Mouse (Mus musculus): ENCODE data around the gene Twf1. TPM values are rescaled to one million over a fixed set of nuclear protein-coding genes. Genes with fewer than 3 reads are reported as not detected.
A peak's percentile ranks its signal among the peaks of the same experiment; 100 is the strongest.

The Twf1 gene
- total and polyA plus RNA-seq, 3 experiments = 6.6 to 45.6 (median 28.9) TPM

- TF ChIP-seq GATA2 (IDR thresholded peaks at IDR 0.05; ENCODE audit: borderline replicate concordance, low read depth, low read length) (no peak), POLR2AphosphoS5 (IDR thresholded peaks at IDR 0.05; ENCODE audit: insufficient replicate concordance, low read depth, low read length) (no peak), TAL1 (conservative IDR thresholded peaks at IDR 0.05; ENCODE audit: low read depth, low read length) (no peak), GATA1 (IDR thresholded peaks at IDR 0.05; ENCODE audit: borderline replicate concordance, low read length) (no peak), CTCF (IDR thresholded peaks at IDR 0.05; ENCODE audit: low read depth, low read length) (no peak)
- Histone ChIP-seq H3K4me1 (ENCODE audit: insufficient read depth, low read depth, low read length) (no peaks in the 10 kb centered on the region), H3K27me3 (ENCODE audit: insufficient read depth, low read length) (no peaks in the 10 kb centered on the region), H3K9me3 (replicated peaks) (peaks cover 2% of the 10 kb centered on the region; the same call in 1 of the 2 replicates), H3K4me3 (ENCODE audit: low read depth, low read length) (no peak overlapping the region), H3K36me3 (replicated peaks) (peaks cover 45% of the 10 kb centered on the region)
- ATAC-seq (ENCODE audit: extremely low read depth, insufficient number of reproducible peaks, low FRiP score, poor library complexity, severe bottlenecking) = 0 out of 2 replicates have a peak, but pooled peaks have one; percentile 28
- DNase-seq (ENCODE audit: low spot score) = no peak
Measured at GRCm38 (mm10) chr15:94565854-94566253, 23.8 kb downstream of the Twf1 start.

DNA sequence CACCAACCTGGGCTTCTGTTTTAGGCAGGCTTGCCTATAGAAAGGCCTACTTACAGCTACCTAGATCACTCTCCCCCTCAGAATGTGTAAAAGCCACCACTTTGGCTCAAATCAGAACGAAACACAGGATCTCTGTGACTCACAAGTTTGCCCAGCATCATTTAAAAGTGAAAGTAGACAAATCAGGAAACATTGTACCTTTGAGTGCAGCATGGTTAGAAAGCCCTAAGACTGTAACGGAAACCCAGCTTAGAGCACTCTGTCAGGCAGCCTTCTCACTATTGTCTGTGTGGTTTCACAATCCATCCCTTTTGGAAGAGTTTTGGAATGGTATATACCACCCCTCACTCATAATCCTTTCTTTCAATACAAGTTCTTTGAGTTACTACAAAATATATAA, 24.8 kb downstream of the Twf1 start:
- no peak for DNase-seq (ENCODE audit: low spot score)
- Histone ChIP-seq H3K36me3 (replicated peaks) (peaks cover 53% of the 10 kb centered on the region), H3K4me3 (ENCODE audit: low read depth, low read length) (no peak overlapping the region), H3K9me3 (replicated peaks) (peaks cover 2% of the 10 kb centered on the region; the same call in 1 of the 2 replicates), H3K4me1 (ENCODE audit: insufficient read depth, low read depth, low read length) (no peaks in the 10 kb centered on the region), H3K27me3 (ENCODE audit: insufficient read depth, low read length) (no peaks in the 10 kb centered on the region)
- no peak for TF ChIP-seq GATA2 (IDR thresholded peaks at IDR 0.05; ENCODE audit: borderline replicate concordance, low read depth, low read length)
- TF ChIP-seq GATA1 (IDR thresholded peaks at IDR 0.05; ENCODE audit: borderline replicate concordance, low read length) = no peak
- no peak for TF ChIP-seq POLR2AphosphoS5 (IDR thresholded peaks at IDR 0.05; ENCODE audit: insufficient replicate concordance, low read depth, low read length)
- TF ChIP-seq TAL1 (conservative IDR thresholded peaks at IDR 0.05; ENCODE audit: low read depth, low read length) = no peak
- no peak for TF ChIP-seq CTCF (IDR thresholded peaks at IDR 0.05; ENCODE audit: low read depth, low read length)
- ATAC-seq (ENCODE audit: extremely low read depth, insufficient number of reproducible peaks, low FRiP score, poor library complexity, severe bottlenecking) = no peak

DNA sequence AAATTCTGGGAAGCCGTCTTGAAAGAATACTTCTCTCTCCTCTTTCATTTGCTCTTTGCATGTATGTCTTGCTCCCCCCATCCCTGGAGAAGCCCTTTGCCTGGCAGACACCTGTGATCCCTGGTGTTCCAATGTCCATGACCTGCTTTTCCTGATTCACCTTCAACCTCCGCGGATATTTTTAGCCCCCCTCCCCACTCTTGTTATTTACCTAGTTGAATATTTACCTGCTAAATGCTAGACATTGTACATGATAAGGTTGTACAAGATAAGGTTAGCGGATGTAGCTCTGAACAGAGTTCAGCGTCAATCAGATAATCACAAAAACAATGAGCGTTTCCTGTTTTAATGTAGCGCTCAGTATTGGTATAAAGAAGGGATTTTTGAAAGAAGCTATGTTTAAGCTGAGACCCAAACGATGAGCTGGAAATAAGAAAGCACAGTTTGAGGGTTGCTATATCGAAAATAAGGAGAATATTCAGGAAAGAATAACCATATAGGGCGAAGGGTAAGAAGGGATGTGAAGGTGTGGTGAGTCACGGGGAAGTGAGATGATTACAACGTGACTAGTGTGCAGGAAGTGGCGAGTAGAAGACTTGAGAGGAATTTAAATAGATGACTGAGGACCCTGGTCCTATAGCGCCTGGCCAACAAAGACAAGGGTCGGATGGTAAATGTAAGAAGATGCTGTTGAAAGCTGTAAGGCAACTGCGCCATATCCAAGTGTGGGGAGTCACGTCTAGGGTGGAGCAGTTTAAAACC, 30.6 kb downstream of the Twf1 start:
- Histone ChIP-seq H3K27me3 (ENCODE audit: insufficient read depth, low read length) (no peaks in the 10 kb centered on the region), H3K4me1 (ENCODE audit: insufficient read depth, low read depth, low read length) (no peaks in the 10 kb centered on the region), H3K36me3 (replicated peaks) (peaks cover 67% of the 10 kb centered on the region), H3K4me3 (ENCODE audit: low read depth, low read length) (no peak overlapping the region), H3K9me3 (replicated peaks) (no peaks in the 10 kb centered on the region)
- no peak for DNase-seq (ENCODE audit: low spot score)
- no peak for ATAC-seq (ENCODE audit: extremely low read depth, insufficient number of reproducible peaks, low FRiP score, poor library complexity, severe bottlenecking)
- TF ChIP-seq GATA1 (IDR thresholded peaks at IDR 0.05; ENCODE audit: borderline replicate concordance, low read length) (no peak), POLR2AphosphoS5 (IDR thresholded peaks at IDR 0.05; ENCODE audit: insufficient replicate concordance, low read depth, low read length) (no peak), CTCF (IDR thresholded peaks at IDR 0.05; ENCODE audit: low read depth, low read length) (no peak)

DNA sequence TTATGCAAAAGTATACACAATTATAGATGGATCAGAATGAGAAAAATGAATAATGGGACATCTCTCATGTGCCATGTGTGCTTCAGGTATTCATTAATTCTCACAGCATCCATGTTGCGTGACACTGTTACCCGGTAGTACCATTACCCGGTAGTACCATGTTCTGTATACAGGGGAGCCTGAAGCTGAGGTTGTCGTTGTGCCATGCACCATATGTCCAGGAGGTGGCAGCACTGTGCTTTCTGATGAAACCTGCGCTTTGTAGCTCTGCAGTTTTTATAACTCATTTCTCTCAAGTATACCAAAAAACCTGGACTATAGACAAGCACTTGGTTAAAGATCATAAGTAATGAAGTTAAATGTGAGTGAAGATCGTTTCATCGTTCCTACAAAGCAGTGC, 32.2 kb downstream of the Twf1 start:
- TF ChIP-seq POLR2AphosphoS5 (IDR thresholded peaks at IDR 0.05; ENCODE audit: insufficient replicate concordance, low read depth, low read length) = no peak
- TF ChIP-seq GATA2 (IDR thresholded peaks at IDR 0.05; ENCODE audit: borderline replicate concordance, low read depth, low read length) = no peak
- no peak for TF ChIP-seq GATA1 (IDR thresholded peaks at IDR 0.05; ENCODE audit: borderline replicate concordance, low read length)
- no peak for TF ChIP-seq TAL1 (conservative IDR thresholded peaks at IDR 0.05; ENCODE audit: low read depth, low read length)
- peak; percentile 95 for TF ChIP-seq CTCF (IDR thresholded peaks at IDR 0.05; ENCODE audit: low read depth, low read length)

GRCm38 (mm10) chr15:94553536-94553935, 36.2 kb downstream of the Twf1 start:
- 0 out of 2 replicates have a peak, but pooled peaks cover 2% of the 10 kb centered on the region for H3K9me3 ChIP-seq (replicated peaks)
- H3K4me3 ChIP-seq (ENCODE audit: low read depth, low read length) = no peak overlapping the region
- no peaks in the 10 kb centered on the region for H3K27me3 ChIP-seq (ENCODE audit: insufficient read depth, low read length)
- TF ChIP-seq CTCF (IDR thresholded peaks at IDR 0.05; ENCODE audit: low read depth, low read length) (no peak), GATA2 (IDR thresholded peaks at IDR 0.05; ENCODE audit: borderline replicate concordance, low read depth, low read length) (no peak)
- peaks cover 81% of the 10 kb centered on the region for H3K36me3 ChIP-seq (replicated peaks)
- no peak for ATAC-seq (ENCODE audit: extremely low read depth, insufficient number of reproducible peaks, low FRiP score, poor library complexity, severe bottlenecking)
- DNase-seq (ENCODE audit: low spot score) = no peak
- H3K4me1 ChIP-seq (ENCODE audit: insufficient read depth, low read depth, low read length) = no peaks in the 10 kb centered on the region

More for the DNA sequence above, 32.2 kb downstream of the Twf1 start:
- ATAC-seq (ENCODE audit: extremely low read depth, insufficient number of reproducible peaks, low FRiP score, poor library complexity, severe bottlenecking) (peak; percentile 84), DNase-seq (ENCODE audit: low spot score) (peak; percentile 40)
- H3K4me3 ChIP-seq (ENCODE audit: low read depth, low read length) = no peak overlapping the region
- no peaks in the 10 kb centered on the region for H3K9me3 ChIP-seq (replicated peaks)
- H3K4me1 ChIP-seq (ENCODE audit: insufficient read depth, low read depth, low read length) = no peaks in the 10 kb centered on the region
- peaks cover 73% of the 10 kb centered on the region for H3K36me3 ChIP-seq (replicated peaks)
- H3K27me3 ChIP-seq (ENCODE audit: insufficient read depth, low read length) = no peaks in the 10 kb centered on the region

DNA sequence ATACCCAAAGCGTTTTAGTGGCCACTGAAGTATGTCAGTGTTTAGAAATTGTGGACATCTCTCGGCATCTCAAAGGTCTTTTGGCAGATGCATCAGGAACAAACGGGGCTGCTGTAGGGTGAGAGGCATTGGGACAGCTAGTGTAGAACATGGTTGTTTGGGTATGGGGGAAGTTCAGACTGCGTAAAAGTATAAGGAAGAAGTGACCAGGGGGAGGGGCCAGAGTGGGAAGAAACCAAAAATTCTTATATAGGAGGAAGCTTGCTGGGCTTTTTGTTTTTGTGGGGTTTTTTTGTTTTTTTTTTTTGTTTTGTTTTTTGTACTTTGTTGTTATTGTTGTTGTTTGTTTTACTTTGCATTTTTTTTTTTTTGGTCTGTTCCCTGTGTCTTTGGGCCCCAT, 44.8 kb downstream of the Twf1 start:
- TF ChIP-seq GATA1 (IDR thresholded peaks at IDR 0.05; ENCODE audit: borderline replicate concordance, low read length) = no peak
- no peak for TF ChIP-seq GATA2 (IDR thresholded peaks at IDR 0.05; ENCODE audit: borderline replicate concordance, low read depth, low read length)
- TF ChIP-seq CTCF (IDR thresholded peaks at IDR 0.05; ENCODE audit: low read depth, low read length) = no peak
- no peak for TF ChIP-seq TAL1 (conservative IDR thresholded peaks at IDR 0.05; ENCODE audit: low read depth, low read length)
- TF ChIP-seq POLR2AphosphoS5 (IDR thresholded peaks at IDR 0.05; ENCODE audit: insufficient replicate concordance, low read depth, low read length) = no peak
- ATAC-seq (ENCODE audit: extremely low read depth, insufficient number of reproducible peaks, low FRiP score, poor library complexity, severe bottlenecking) = no peak
- no peak for DNase-seq (ENCODE audit: low spot score)
- H3K4me1 ChIP-seq (ENCODE audit: insufficient read depth, low read depth, low read length) = peaks cover 26% of the 10 kb centered on the region
- H3K4me3 ChIP-seq (ENCODE audit: low read depth, low read length) = no peak overlapping the region
- H3K36me3 ChIP-seq (replicated peaks) = peaks cover 51% of the 10 kb centered on the region
- H3K27me3 ChIP-seq (ENCODE audit: insufficient read depth, low read length) = no peaks in the 10 kb centered on the region
- H3K9me3 ChIP-seq (replicated peaks) = no peaks in the 10 kb centered on the region
